17 mouse cellular contexts compared by ENCODE assay signal in the genomic region with DNA sequence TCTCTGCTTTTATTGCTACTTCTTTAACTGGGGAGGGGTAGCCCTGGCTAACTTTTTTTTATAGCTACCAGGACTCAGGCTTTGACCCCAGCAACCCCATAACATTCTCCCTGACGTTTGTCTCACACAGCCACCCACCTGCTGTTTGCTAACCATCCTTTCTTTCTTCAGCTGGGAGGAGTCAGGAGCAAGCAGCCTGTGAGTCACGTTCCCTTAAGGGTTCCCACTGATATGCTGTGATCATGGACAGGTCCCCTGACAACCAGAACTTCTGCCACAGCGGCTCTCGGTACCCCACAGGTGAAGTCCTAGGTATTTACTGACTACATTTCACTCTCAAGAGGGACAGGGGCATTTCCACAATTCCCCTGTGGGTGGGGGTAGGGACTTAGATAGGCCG. TPM values are rescaled to one million over a fixed set of nuclear protein-coding genes. Genes with fewer than 3 reads are reported as not detected.
DNase-seq lines count a peak whose midpoint lies in the region; ATAC-seq and TF ChIP-seq lines count a peak whose summit lies in the region.
"Had no signal": no experiment of that assay in that cellular context is flagged by ENCODE, and none has a peak within 500 bp of the region (broad histone marks: within the 10 kb centered on the region; RNA-seq: fewer than 3 reads in every experiment).

No protein-coding gene starts in this region.

- H3K79me3 ChIP-seq in C2C12 (ENCODE audit: low read depth) = no peaks in the 10 kb centered on the region

- no peaks in the 10 kb centered on the region for H3K36me3 ChIP-seq in limb, embryonic 15.5 days
- no peaks in the 10 kb centered on the region for H3K36me3 ChIP-seq in limb, embryonic 10.5 days
- H3K36me3 ChIP-seq in C2C12 (ENCODE audit: control insufficient read depth, insufficient read depth) = no peaks in the 10 kb centered on the region
- no peaks in the 10 kb centered on the region for H3K36me3 ChIP-seq in stomach, embryonic 15.5 days
- no peaks in the 10 kb centered on the region for H3K36me3 ChIP-seq in midbrain, embryonic 13.5 days
- H3K36me3 ChIP-seq: forebrain, embryonic 15.5 days; heart, embryonic 15.5 days; midbrain, embryonic 15.5 days had no signal

- peaks cover 38% of the 10 kb centered on the region for H3K4me1 ChIP-seq in limb, embryonic 15.5 days
- H3K4me1 ChIP-seq in limb, embryonic 10.5 days = peaks cover 42% of the 10 kb centered on the region
- peaks cover 25% of the 10 kb centered on the region; the same call in 1 of the 2 replicates for H3K4me1 ChIP-seq in stomach, embryonic 15.5 days
- H3K4me1 ChIP-seq in midbrain, embryonic 13.5 days (replicated peaks) = peaks cover 10% of the 10 kb centered on the region

- no peak overlapping the region for H3ac ChIP-seq in C2C12 (ENCODE audit: control insufficient read depth, insufficient read length, low read depth)

- intact Hi-C loops in heart, postnatal 25 days (cut with DNase I) = no loop called here

- no peaks in the 10 kb centered on the region for H3K27me3 ChIP-seq in limb, embryonic 15.5 days
- H3K27me3 ChIP-seq in limb, embryonic 10.5 days (ENCODE audit: low read depth, poor library complexity, severe bottlenecking) = no peaks in the 10 kb centered on the region
- H3K27me3 ChIP-seq in C2C12 (ENCODE audit: control insufficient read depth, insufficient read depth, insufficient read length) = no peaks in the 10 kb centered on the region
- no peaks in the 10 kb centered on the region for H3K27me3 ChIP-seq in stomach, embryonic 15.5 days (replicated peaks)
- H3K27me3 ChIP-seq in midbrain, embryonic 13.5 days = no peaks in the 10 kb centered on the region
- H3K27me3 ChIP-seq: forebrain, embryonic 15.5 days; heart, embryonic 15.5 days; midbrain, embryonic 15.5 days had no signal

- H3K9ac ChIP-seq in limb, embryonic 15.5 days = no peak overlapping the region
- no peak overlapping the region for H3K9ac ChIP-seq in stomach, embryonic 15.5 days
- H3K9ac ChIP-seq in midbrain, embryonic 13.5 days (replicated peaks) = no peak overlapping the region
- H3K9ac ChIP-seq: forebrain, embryonic 15.5 days; heart, embryonic 15.5 days; lung, embryonic 14.5 days; midbrain, embryonic 15.5 days had no signal

- no peaks in the 10 kb centered on the region for H3K9me3 ChIP-seq in limb, embryonic 15.5 days
- no peaks in the 10 kb centered on the region for H3K9me3 ChIP-seq in limb, embryonic 10.5 days (replicated peaks)
- no peaks in the 10 kb centered on the region for H3K9me3 ChIP-seq in stomach, embryonic 15.5 days
- no peaks in the 10 kb centered on the region for H3K9me3 ChIP-seq in midbrain, embryonic 13.5 days
- H3K9me3 ChIP-seq: forebrain, embryonic 15.5 days; heart, embryonic 15.5 days; midbrain, embryonic 15.5 days had no signal

- no peak for TF ChIP-seq CTCF in C2C12 (IDR thresholded peaks at IDR 0.05; ENCODE audit: control insufficient read depth, insufficient read depth, insufficient read length)

- DNase-seq in limb, embryonic 10.5 days (ENCODE audit: low spot score) = no peak
- peak; percentile 35 for DNase-seq in brain, adult 2 months (ENCODE audit: low read depth, low spot score)
- DNase-seq in heart, postnatal 25 days (ENCODE audit: low spot score) = no peak
- DNase-seq: cerebellum, postnatal 14 days; embryo, embryonic 11 days; kidney, postnatal 10 days; lung, embryonic 14.5 days; retina, postnatal 1 day had no signal

- no peaks in the 10 kb centered on the region for H3K79me2 ChIP-seq in C2C12 (ENCODE audit: control insufficient read depth, insufficient read depth)

- H3K27ac ChIP-seq in limb, embryonic 15.5 days = peak overlapping the region; percentile 43; the same call in 1 of the 2 replicates
- H3K27ac ChIP-seq in limb, embryonic 10.5 days = no peak overlapping the region
- H3K27ac ChIP-seq in stomach, embryonic 15.5 days = peak overlapping the region; percentile 68; the same call in 1 of the 2 replicates
- H3K27ac ChIP-seq in midbrain, embryonic 13.5 days = no peak overlapping the region
- H3K27ac ChIP-seq: forebrain, embryonic 15.5 days; heart, embryonic 15.5 days; left cerebral cortex, adult 2 months; midbrain, embryonic 15.5 days had no signal

- H3K4me3 ChIP-seq in limb, embryonic 15.5 days = no peak overlapping the region
- no peak overlapping the region for H3K4me3 ChIP-seq in limb, embryonic 10.5 days
- H3K4me3 ChIP-seq in C2C12 (ENCODE audit: insufficient read depth, poor library complexity, severe bottlenecking) = no peak overlapping the region
- H3K4me3 ChIP-seq in stomach, embryonic 15.5 days (replicated peaks) = no peak overlapping the region
- no peak overlapping the region for H3K4me3 ChIP-seq in midbrain, embryonic 13.5 days (replicated peaks)
- H3K4me3 ChIP-seq: forebrain, embryonic 15.5 days; heart, embryonic 15.5 days; left cerebral cortex, adult 2 months; midbrain, embryonic 15.5 days had no signal

- no peak for ATAC-seq in limb, embryonic 15.5 days (ENCODE audit: insufficient number of reproducible peaks, low FRiP score, low TSS enrichment, low read depth)
- ATAC-seq in stomach, embryonic 15.5 days (ENCODE audit: insufficient read depth, low FRiP score, low read depth) = no peak
- ATAC-seq in midbrain, embryonic 13.5 days = no peak
- ATAC-seq: CD4-positive, CD25-positive, alpha-beta regulatory T cell, adult 4 months; forebrain, embryonic 15.5 days; midbrain, embryonic 15.5 days had no signal

- H3K4me2 ChIP-seq in limb, embryonic 15.5 days = no peak overlapping the region
- H3K4me2 ChIP-seq in stomach, embryonic 15.5 days = no peak overlapping the region
- H3K4me2 ChIP-seq in midbrain, embryonic 13.5 days (replicated peaks) = no peak overlapping the region
- H3K4me2 ChIP-seq: forebrain, embryonic 15.5 days; heart, embryonic 15.5 days; lung, embryonic 14.5 days; midbrain, embryonic 15.5 days had no signal

- 62% methylated on average over 5 of the region's 5 CpGs for WGBS in limb, embryonic 15.5 days
- 59% methylated on average over 5 of the region's 5 CpGs for WGBS in limb, embryonic 10.5 days
- 50% methylated on average over 5 of the region's 5 CpGs for WGBS in stomach, embryonic 15.5 days
- 55% methylated on average over 5 of the region's 5 CpGs for WGBS in midbrain, embryonic 13.5 days

TF ChIP-seq in C2C12, 6 proteins besides CTCF, POLR2A, EP300 and RAD21:
- TF ChIP-seq MAX (IDR thresholded peaks at IDR 0.05) (no peak), CEBPB (IDR thresholded peaks at IDR 0.05; ENCODE audit: low read depth) (no peak), FOSL1 (IDR thresholded peaks at IDR 0.05; ENCODE audit: insufficient read depth, low read length, poor library complexity, severe bottlenecking) (no peak), MYOD1 (IDR thresholded peaks at IDR 0.05; ENCODE audit: control insufficient read depth, insufficient read length, low read depth) (peak; percentile 71), USF1 (IDR thresholded peaks at IDR 0.05; ENCODE audit: low read depth) (peak; percentile 34), MYOG (IDR thresholded peaks at IDR 0.05; ENCODE audit: control insufficient read depth, extremely low read depth, insufficient read length) (no peak)
TF ChIP-seq in C2C12: peak in this region for 2.

RNA-seq across cellular contexts. Expression of a gene that starts 19.4 kb away (rescaled TPM):
- polyA plus RNA-seq in limb, embryonic 15.5 days (2015; fragmentation: Nextera tagmentation; extraction: Ambion mirVana) = 11.0 and 12.8 TPM in 2 replicates
- polyA plus RNA-seq in limb, embryonic 10.5 days (2016; fragmentation: Nextera tagmentation; extraction: Ambion mirVana) = 4.2 and 4.5 TPM in 2 replicates
- 20.9 TPM for polyA plus RNA-seq in C2C12 (2012; fragmentation: generic; extraction: Trizol)
- polyA plus RNA-seq in stomach, embryonic 15.5 days (2015; fragmentation: Nextera tagmentation; extraction: Ambion mirVana) = 12.5 and 13.4 TPM in 2 replicates
- polyA plus RNA-seq in midbrain, embryonic 13.5 days (2015; fragmentation: Nextera tagmentation; extraction: Ambion mirVana) = 8.3 and 9.2 TPM in 2 replicates
- total RNA-seq in heart, postnatal 25 days (2021) = 10 to 100 TPM; 63.9 to 71.4 TPM

Comparison
In these comparisons a context has a peak if more than half of its experiments do, and no peak if none do; other contexts are left out.
1. H3K27ac ChIP-seq: peak in limb, embryonic 15.5 days (single experiment) and stomach, embryonic 15.5 days (single experiment); none in limb, embryonic 10.5 days (single experiment) and midbrain, embryonic 13.5 days (single experiment).